In the genomic region with DNA sequence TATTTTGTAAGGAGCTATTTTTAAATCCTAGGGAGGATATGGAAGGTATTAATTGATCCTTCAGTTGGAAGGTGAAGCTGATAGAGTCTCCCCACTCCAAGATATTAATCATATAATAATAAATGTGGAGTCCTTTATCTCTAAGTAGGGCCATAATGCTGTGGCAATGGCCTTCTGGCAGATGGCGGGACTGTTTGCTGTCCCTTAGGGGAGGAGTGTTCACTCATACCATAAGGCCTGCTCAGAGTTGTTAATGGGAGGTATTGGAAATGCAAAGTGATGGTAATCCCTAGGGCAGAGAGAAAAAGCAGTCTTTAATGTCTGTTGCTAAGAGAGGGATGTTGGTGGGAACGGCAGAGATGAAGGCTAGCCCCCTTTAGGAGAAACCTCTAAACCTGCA, we compare ENCODE assay signal across 14 mouse cellular contexts.
"Had no signal": no experiment of that assay in that cellular context is flagged by ENCODE, and none has a peak within 500 bp of the region (broad histone marks: within the 10 kb centered on the region; RNA-seq: fewer than 3 reads in every experiment).

No protein-coding gene starts in this region.

- H3K27ac ChIP-seq: liver, embryonic 12.5 days; liver, embryonic 14.5 days; neural tube, embryonic 12.5 days had no signal

- H3K27me3 ChIP-seq: liver, embryonic 12.5 days; neural tube, embryonic 12.5 days had no signal

- H3K4me3 ChIP-seq: liver, embryonic 12.5 days; neural tube, embryonic 12.5 days had no signal

- ATAC-seq: liver, embryonic 12.5 days had no signal

- H3K4me1 ChIP-seq: liver, embryonic 12.5 days; neural tube, embryonic 12.5 days had no signal

- H3K9me3 ChIP-seq: liver, embryonic 12.5 days; neural tube, embryonic 12.5 days had no signal

- H3K36me3 ChIP-seq: liver, embryonic 12.5 days; neural tube, embryonic 12.5 days had no signal

- H3K9ac ChIP-seq: liver, embryonic 12.5 days; liver, embryonic 14.5 days; lung, embryonic 14.5 days; neural tube, embryonic 12.5 days had no signal

- H3K4me2 ChIP-seq: liver, embryonic 12.5 days; lung, embryonic 14.5 days; neural tube, embryonic 12.5 days had no signal

- DNase-seq: lung, adult 18-20 months; lung, embryonic 14.5 days; lung, postnatal 10 days; lung, postnatal 4 days; midbrain, embryonic 14.5 days; right cerebral cortex, postnatal 14 days; right cerebral cortex, postnatal 4 days; spleen, adult 18-20 months; thymus, adult 18-20 months; thymus, postnatal 14 days; thymus, postnatal 36 days had no signal
